Mouse (Mus musculus) megakaryocyte-erythroid progenitor cell, adult 5-6 weeks (primary cell): Measurements from ENCODE around the gene Lif. TPM values are rescaled to one million over a fixed set of nuclear protein-coding genes. Genes with fewer than 3 reads are reported as not detected.

Experiments used
- ATAC-seq: replicated peaks from 2 replicates; pipeline ENCODE4 v1.8.0; 2016; ENCODE audit warnings: mild to moderate bottlenecking, inconsistent platforms; ENCODE audit not compliant: severe bottlenecking, poor library complexity, low FRiP score, low TSS enrichment
- total RNA-seq, 2 experiments: library from RNA; stranded (forward) in 1 of 2; stranded (reverse) in 1 of 2; fragments of 200-1000, 215-1000 nt in 1 of 2; fragments of >200 nt in 1 of 2; fragmentation: Nextera tagmentation in 1 of 2; gene quantifications; 2 replicates each; pipeline ENCODE4 v1.2.3; 2014 to 2017

Gene Lif
- total RNA-seq, 2 experiments from 2014 or later, result 0.33 TPM; not detected in 1

DNA sequence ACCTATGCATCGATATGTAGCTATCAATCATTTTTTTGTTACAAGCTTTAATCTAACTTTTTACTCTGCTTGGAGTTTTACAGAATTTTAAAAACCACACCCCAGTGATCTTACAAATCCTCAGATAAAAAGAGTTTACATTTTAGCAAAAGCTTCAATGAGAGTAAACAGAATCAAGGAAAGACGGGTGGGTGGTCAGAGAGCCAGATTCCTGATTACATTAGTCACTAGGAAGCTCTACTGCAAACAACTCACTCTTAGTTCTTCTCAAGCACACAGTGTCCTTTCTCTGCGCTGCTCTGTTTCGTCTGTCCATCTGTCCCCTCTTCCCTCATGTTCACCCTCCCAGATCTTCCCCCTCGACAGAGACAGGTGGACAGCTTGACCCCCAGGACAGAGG, 59.9 kb downstream of the Lif start:
- no peak for ATAC-seq

DNA sequence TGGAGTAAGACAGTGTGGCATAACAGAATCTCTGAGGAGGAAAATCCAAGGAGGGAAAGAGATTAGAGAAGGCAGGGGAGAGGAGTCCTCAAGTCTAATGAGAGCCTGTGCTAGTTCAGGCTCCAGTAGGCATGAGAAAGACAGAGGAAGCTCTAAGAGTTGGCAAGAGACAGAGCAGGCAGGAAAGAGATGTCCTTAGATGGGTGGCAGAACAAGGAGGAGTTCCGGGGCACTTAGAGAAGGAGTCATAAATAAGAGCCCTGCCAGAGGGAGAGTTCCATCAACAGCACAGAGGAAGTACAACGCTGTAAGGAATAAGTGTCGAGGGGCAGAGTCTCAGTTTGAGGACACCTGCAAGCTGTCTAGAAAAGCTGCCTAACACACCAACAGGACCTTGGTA, 60.7 kb downstream of the Lif start:
- no peak for ATAC-seq

DNA sequence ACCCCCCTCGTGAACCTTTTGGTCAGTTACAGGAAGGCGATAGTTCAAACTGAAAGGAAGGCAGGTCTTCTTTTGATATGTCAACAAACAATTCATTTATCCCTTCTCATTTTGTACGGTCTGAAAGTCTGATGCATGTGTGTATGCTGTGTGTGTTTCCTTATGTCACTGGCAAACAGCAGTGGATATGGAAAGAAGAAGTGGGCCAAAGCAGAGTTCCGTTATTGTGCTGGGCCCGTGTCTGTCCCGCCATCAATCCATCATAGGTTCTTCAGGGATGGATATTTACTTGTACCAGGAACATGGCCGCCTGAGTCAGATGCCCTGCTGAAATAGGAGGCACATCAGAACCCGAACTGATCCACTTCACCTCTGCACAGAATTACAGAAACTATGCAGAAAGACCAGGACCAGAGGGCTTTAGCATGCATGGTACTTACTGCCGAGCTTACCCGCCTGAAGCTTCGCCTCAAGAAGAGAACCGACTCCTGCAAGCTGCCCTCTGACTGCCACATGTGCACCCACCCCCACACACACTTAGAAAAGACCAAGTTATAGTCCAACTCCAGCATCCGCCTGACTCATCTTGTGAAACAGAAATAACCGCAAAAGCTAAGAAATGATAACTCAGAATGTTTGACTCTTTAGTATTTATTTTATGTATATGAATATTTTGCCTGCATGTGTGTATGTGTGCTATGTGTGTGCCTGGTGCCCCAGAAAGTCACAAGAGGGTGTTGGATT, 62.0 kb downstream of the Lif start:
- no peak for ATAC-seq

DNA sequence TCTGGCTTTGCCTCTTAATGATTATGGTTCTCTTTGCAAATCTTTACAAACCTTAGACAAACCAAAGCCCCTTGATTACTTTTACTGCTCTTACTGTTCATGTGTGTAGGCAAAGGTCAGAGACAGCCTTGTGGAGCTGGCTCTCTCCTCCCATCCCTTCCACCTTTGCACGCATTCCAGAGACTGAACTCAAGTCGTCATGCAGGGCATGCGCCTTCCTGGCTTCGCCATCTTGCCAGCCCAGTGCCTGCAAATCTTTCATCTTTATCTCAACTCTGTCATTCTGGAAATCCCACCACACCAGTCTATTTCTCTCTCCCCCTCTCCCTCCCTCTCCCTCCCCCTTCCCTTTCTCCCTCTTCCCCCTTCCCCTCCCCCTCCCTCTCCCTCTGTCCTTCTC, 63.5 kb downstream of the Lif start:
- no peak for ATAC-seq

Other genes with a start within 250 kb of the Lif start
- gene Sec14l4, start 226.1 kb upstream of the Lif start, total RNA-seq (2014; fragmentation: Nextera tagmentation), result not detected in 2 replicates
- gene Sec14l4, start 226.1 kb upstream of the Lif start, total RNA-seq (2017), result not detected in 2 replicates
- not detected in 2 replicates for gene Sec14l3, start 192.7 kb upstream of the Lif start, total RNA-seq (2014; fragmentation: Nextera tagmentation)
- gene Sec14l3, start 192.7 kb upstream of the Lif start, total RNA-seq (2017), result not detected in 2 replicates
- 39.6 and 47.8 TPM in 2 replicates for gene Mtfp1, start 162.1 kb upstream of the Lif start, total RNA-seq (2014; fragmentation: Nextera tagmentation)
- gene Mtfp1, start 162.1 kb upstream of the Lif start, total RNA-seq (2017), result 26.3 and 31.4 TPM in 2 replicates
- gene Sec14l2, start 134.1 kb upstream of the Lif start, total RNA-seq (2014; fragmentation: Nextera tagmentation), result 17.5 and 26.8 TPM in 2 replicates
- 4.5 and 22.5 TPM in 2 replicates for gene Sec14l2, start 134.1 kb upstream of the Lif start, total RNA-seq (2017)
- gene Rnf215, start 122.4 kb upstream of the Lif start, total RNA-seq (2014; fragmentation: Nextera tagmentation), result 6.6 and 8.0 TPM in 2 replicates
- gene Rnf215, start 122.4 kb upstream of the Lif start, total RNA-seq (2017), result 3.4 and 5.8 TPM in 2 replicates
- 0.48 and 2.6 TPM in 2 replicates for gene Ccdc157, start 97.3 kb upstream of the Lif start, total RNA-seq (2014; fragmentation: Nextera tagmentation)
- 0.80 and 2.9 TPM in 2 replicates for gene Ccdc157, start 97.3 kb upstream of the Lif start, total RNA-seq (2017)
- 74.9 and 93.2 TPM in 2 replicates for gene Sf3a1, start 97.2 kb upstream of the Lif start, total RNA-seq (2014; fragmentation: Nextera tagmentation)
- 42.5 and 64.9 TPM in 2 replicates for gene Sf3a1, start 97.2 kb upstream of the Lif start, total RNA-seq (2017)
- 5.9 and 8.0 TPM in 2 replicates for gene Tbc1d10a, start 70.8 kb upstream of the Lif start, total RNA-seq (2014; fragmentation: Nextera tagmentation)
- 1.8 and 2.2 TPM in 2 replicates for gene Tbc1d10a, start 70.8 kb upstream of the Lif start, total RNA-seq (2017)
- gene Castor1, start 39.3 kb upstream of the Lif start, total RNA-seq (2014; fragmentation: Nextera tagmentation), result 1.2 TPM in 1 of 2 replicates, not detected in the other
- gene Castor1, start 39.3 kb upstream of the Lif start, total RNA-seq (2017), result 0.15 TPM in 1 of 2 replicates, not detected in the other
- gene Osm, start 21.1 kb upstream of the Lif start, total RNA-seq (2014; fragmentation: Nextera tagmentation), result 3.3 and 5.6 TPM in 2 replicates
- gene Osm, start 21.1 kb upstream of the Lif start, total RNA-seq (2017), result 5.3 and 7.2 TPM in 2 replicates
- gene Hormad2, start 183.5 kb downstream of the Lif start, total RNA-seq (2014; fragmentation: Nextera tagmentation), result not detected in 2 replicates
- gene Hormad2, start 183.5 kb downstream of the Lif start, total RNA-seq (2017), result 0.42 and 0.66 TPM in 2 replicates